Mouse (Mus musculus) erythroblast, embryonic 14.5 days (primary cell): Measurements from ENCODE around the gene Ercc1. TPM values are rescaled to one million over a fixed set of nuclear protein-coding genes. Genes with fewer than 3 reads are reported as not detected.

ENCODE experiments used
- H3K27me3 ChIP-seq: 2 replicates; pipeline ENCODE4 v1.6.1; 2012; ENCODE audit warnings: inconsistent platforms; ENCODE audit not compliant: control insufficient read depth
- H3K36me3 ChIP-seq: 2 replicates; pipeline ENCODE4 v1.6.1; 2012; ENCODE audit warnings: mild to moderate bottlenecking, inconsistent platforms; ENCODE audit not compliant: control insufficient read depth
- H3K4me1 ChIP-seq: 2 replicates; pipeline ENCODE4 v1.6.1; 2012; ENCODE audit warnings: inconsistent platforms; ENCODE audit not compliant: control insufficient read depth
- H3K4me3 ChIP-seq: replicated peaks from 2 replicates; pipeline ENCODE3; 2012; ENCODE audit warnings: moderate library complexity, mild to moderate bottlenecking, inconsistent platforms
- H3K9me3 ChIP-seq: 2 replicates; pipeline ENCODE4 v1.6.1; 2012; ENCODE audit warnings: low read length, inconsistent platforms, mixed read lengths; ENCODE audit not compliant: control insufficient read depth
- GATA1 ChIP-seq: IDR thresholded peaks from 2 replicates; pipeline ENCODE4 v1.6.1; 2012; ENCODE audit warnings: low read length, inconsistent platforms, mixed read lengths
- TAL1 ChIP-seq: IDR thresholded peaks from 3 replicates; pipeline ENCODE4 v1.6.1; 2012; ENCODE audit warnings: low read length, inconsistent platforms, mixed read lengths
- polyA plus RNA-seq: library from polyadenylated mRNA; stranded (reverse); fragments of >175 nt; gene quantifications from 2 replicates; pipeline ENCODE4 v1.2.3, GENCODE M21; 2012

Gene Ercc1
- polyA plus RNA-seq, 1 experiment: 3.6 TPM

GRCm38 (mm10) chr7:19394484-19394883 lies 49.9 kb downstream of the Ercc1 start:
- Histone ChIP-seq H3K4me1 (peaks cover 5% of the 10 kb centered on the region), H3K36me3 (peaks cover 64% of the 10 kb centered on the region), H3K9me3 (no peaks in the 10 kb centered on the region), H3K27me3 (peaks cover 4% of the 10 kb centered on the region), H3K4me3 (no peak overlapping the region)
- no peak for TF ChIP-seq GATA1
- no peak for TF ChIP-seq TAL1

DNA sequence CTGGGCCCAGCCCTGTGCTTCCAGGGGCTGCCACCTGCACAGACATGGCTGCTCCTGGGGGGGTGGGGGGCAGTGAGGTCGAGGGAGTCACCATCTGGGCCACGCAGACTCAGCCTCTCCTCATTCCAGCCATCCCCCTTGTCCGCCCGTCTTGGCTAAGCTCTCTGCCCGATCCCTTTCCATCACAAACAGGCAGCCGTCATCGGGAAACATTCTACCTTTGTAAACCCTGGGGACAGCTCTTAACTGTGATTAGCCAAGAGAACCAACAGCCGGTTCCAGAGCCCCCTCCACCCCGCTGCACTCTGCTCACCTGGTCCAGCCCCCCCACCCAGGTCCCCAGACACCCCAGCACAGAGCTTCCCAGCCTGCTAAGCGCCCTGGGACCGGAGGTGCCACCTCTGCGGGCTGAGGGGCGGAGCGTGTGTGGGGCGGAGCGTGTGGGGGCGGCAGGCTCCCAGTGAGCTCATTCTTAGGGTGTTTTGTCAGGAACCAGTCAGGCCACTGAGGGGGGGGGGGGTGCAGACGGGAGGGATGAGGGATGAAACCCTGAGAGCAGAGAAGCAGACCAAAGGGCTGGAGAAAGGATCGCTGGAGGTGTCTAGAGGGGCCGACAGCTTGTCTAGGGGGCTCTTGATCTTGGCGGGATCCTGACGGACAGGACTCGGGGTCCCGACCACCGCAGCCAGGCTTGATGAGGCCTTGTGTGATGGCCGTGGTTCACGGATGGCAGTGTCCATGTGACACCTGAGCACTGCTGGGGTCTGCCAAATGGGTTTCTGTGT lies 55.1 kb downstream of the Ercc1 start:
- Histone ChIP-seq H3K9me3 (peaks cover 17% of the 10 kb centered on the region), H3K4me1 (peaks cover 20% of the 10 kb centered on the region), H3K27me3 (peaks cover 56% of the 10 kb centered on the region), H3K4me3 (no peak overlapping the region), H3K36me3 (peaks cover 14% of the 10 kb centered on the region)
- TF ChIP-seq GATA1: no peak
- TF ChIP-seq TAL1: no peak

- Histone ChIP-seq H3K27me3 (peaks cover 65% of the 10 kb centered on the region), H3K36me3 (peaks cover 1% of the 10 kb centered on the region), H3K4me3 (no peak overlapping the region), H3K4me1 (peaks cover 23% of the 10 kb centered on the region), H3K9me3 (peaks cover 17% of the 10 kb centered on the region)
- TF ChIP-seq GATA1: no peak
- no peak for TF ChIP-seq TAL1
These were observed 56.4 kb downstream of the Ercc1 start for GRCm38 (mm10) chr7:19400946-19401345.

DNA sequence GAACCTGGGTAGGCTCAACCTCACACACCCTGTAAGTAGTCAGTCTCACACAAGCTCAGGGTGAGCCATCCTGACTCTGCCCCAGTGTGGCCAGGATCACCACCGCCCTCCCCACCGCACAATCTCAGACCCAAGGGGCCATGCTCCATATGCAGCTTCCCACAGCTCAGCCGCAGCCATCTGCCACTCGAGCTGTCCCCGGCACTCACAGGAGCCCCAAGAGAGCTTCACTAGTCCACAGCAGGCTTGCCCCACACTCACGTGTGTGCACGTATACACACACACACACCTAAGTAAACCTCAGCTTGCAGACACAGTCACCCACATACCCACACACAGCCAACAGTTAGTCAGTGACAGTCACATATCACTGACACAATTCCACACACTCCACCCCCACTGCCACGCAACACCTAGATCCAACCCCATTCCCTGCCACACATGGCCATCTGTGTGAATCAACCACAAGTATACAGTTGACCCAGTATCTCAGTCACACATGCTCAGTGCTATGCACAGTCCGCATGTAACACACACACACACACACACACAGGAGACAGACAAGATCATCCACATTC lies 58.0 kb downstream of the Ercc1 start:
- TF ChIP-seq TAL1 (no peak), GATA1 (no peak)
- Histone ChIP-seq H3K36me3 (no peaks in the 10 kb centered on the region), H3K4me1 (peaks cover 23% of the 10 kb centered on the region), H3K9me3 (peaks cover 17% of the 10 kb centered on the region), H3K4me3 (no peak overlapping the region), H3K27me3 (peaks cover 71% of the 10 kb centered on the region)

- H3K4me3 ChIP-seq: peak within 1 kb of the TSS; percentile 49
- H3K36me3 ChIP-seq: no peaks in the 10 kb centered on the region
- TF ChIP-seq GATA1 (no peak), TAL1 (no peak)
- peaks cover 17% of the 10 kb centered on the region for H3K9me3 ChIP-seq
- peaks cover 23% of the 10 kb centered on the region for H3K4me1 ChIP-seq
- H3K27me3 ChIP-seq: peaks cover 71% of the 10 kb centered on the region
These were observed 59.2 kb downstream of the Ercc1 start, which contains the start of gene Klc3 for GRCm38 (mm10) chr7:19403731-19404296. Gene Klc3 (minus strand): TSS chr7:19404104.

GRCm38 (mm10) chr7:19404476-19404875 lies 59.9 kb downstream of the Ercc1 start, which contains the start of gene Ckm:
Gene Ckm (plus strand): TSS chr7:19404776.
- Histone ChIP-seq H3K36me3 (no peaks in the 10 kb centered on the region), H3K9me3 (peaks cover 17% of the 10 kb centered on the region), H3K27me3 (peaks cover 67% of the 10 kb centered on the region), H3K4me1 (peaks cover 19% of the 10 kb centered on the region), H3K4me3 (peak within 1 kb of the TSS; percentile 49)
- TF ChIP-seq TAL1: no peak
- TF ChIP-seq GATA1: no peak

DNA sequence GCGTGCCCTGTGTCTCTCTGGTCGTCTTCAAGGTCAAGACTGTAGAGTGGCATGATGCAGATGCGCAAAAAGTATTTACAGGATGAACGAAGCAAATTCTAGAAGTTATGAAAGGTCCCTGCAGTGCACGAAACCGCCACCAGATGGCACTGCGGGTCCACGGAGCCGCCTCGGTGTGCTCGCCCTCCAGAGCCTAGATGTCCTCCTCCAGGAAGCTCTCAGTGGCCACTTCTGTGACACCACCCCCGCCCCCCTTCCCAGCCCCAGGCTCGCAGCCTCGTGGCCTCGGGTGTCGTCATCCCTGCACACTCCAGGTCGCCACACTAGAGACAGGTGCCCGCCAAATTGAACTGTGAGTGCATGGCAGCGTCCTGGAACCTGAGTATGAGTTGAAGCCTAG lies 60.8 kb downstream of the Ercc1 start:
- peaks cover 57% of the 10 kb centered on the region for H3K27me3 ChIP-seq

More for the DNA sequence above, 60.8 kb downstream of the Ercc1 start:
- no peak overlapping the region for H3K4me3 ChIP-seq
- H3K9me3 ChIP-seq: peaks cover 16% of the 10 kb centered on the region
- no peak for TF ChIP-seq GATA1
- TF ChIP-seq TAL1: no peak
- peaks cover 16% of the 10 kb centered on the region for H3K4me1 ChIP-seq
- H3K36me3 ChIP-seq: no peaks in the 10 kb centered on the region

Other genes with a start within 250 kb of the Ercc1 start
- gene Gm4969, start 226.4 kb upstream of the Ercc1 start, polyA plus RNA-seq: 0.05 TPM in 1 of 2 replicates, not detected in the other
- 1.9 TPM in 2 replicates for gene Fbxo46, start 224.9 kb upstream of the Ercc1 start, polyA plus RNA-seq
- 0.61 and 0.66 TPM in 2 replicates for gene Qpctl, start 195.5 kb upstream of the Ercc1 start, polyA plus RNA-seq
- gene Snrpd2, start 195.1 kb upstream of the Ercc1 start, polyA plus RNA-seq: 9.5 and 12.3 TPM in 2 replicates
- gene Gipr, start 178.7 kb upstream of the Ercc1 start, polyA plus RNA-seq: not detected in 2 replicates
- gene Eml2, start 168.4 kb upstream of the Ercc1 start, polyA plus RNA-seq: 0.25 and 0.57 TPM in 2 replicates
- gene Gpr4, start 132.2 kb upstream of the Ercc1 start, polyA plus RNA-seq: not detected in 2 replicates
- gene Opa3, start 116.4 kb upstream of the Ercc1 start, polyA plus RNA-seq: 2.1 and 2.3 TPM in 2 replicates
- 17.7 TPM in 2 replicates for gene Vasp, start 73.0 kb upstream of the Ercc1 start, polyA plus RNA-seq
- not detected in 2 replicates for gene Ppm1n, start 64.7 kb upstream of the Ercc1 start, polyA plus RNA-seq
- 0.29 and 0.44 TPM in 2 replicates for gene Rtn2, start 62.2 kb upstream of the Ercc1 start, polyA plus RNA-seq
- 7.8 and 8.8 TPM in 2 replicates for gene Fosb, start 34.7 kb upstream of the Ercc1 start, polyA plus RNA-seq
- 0.70 and 0.83 TPM in 2 replicates for gene Cd3eap, start 14.7 kb downstream of the Ercc1 start, polyA plus RNA-seq
- gene Ppp1r13l, start 15.0 kb downstream of the Ercc1 start, polyA plus RNA-seq: 0.96 and 1.0 TPM in 2 replicates
- gene Ercc2, start 37.2 kb downstream of the Ercc1 start, polyA plus RNA-seq: 1.4 and 1.6 TPM in 2 replicates
- gene Klc3, start 59.3 kb downstream of the Ercc1 start, polyA plus RNA-seq: not detected in 2 replicates
- gene Ckm, start 60.0 kb downstream of the Ercc1 start, polyA plus RNA-seq: not detected in 2 replicates
- gene Mark4, start 114.0 kb downstream of the Ercc1 start, polyA plus RNA-seq: 0.45 and 0.52 TPM in 2 replicates
- 0.01 and 0.04 TPM in 2 replicates for gene Exoc3l2, start 118.6 kb downstream of the Ercc1 start, polyA plus RNA-seq
- gene Bloc1s3, start 163.6 kb downstream of the Ercc1 start, polyA plus RNA-seq: 0.46 and 0.49 TPM in 2 replicates
- gene Trappc6a, start 163.6 kb downstream of the Ercc1 start, polyA plus RNA-seq: 10.9 and 13.1 TPM in 2 replicates
- gene Nkpd1, start 173.1 kb downstream of the Ercc1 start, polyA plus RNA-seq: 0.02 TPM in 1 of 2 replicates, not detected in the other
- 26.4 and 32.4 TPM in 2 replicates for gene Ppp1r37, start 218.3 kb downstream of the Ercc1 start, polyA plus RNA-seq
- 0.14 and 0.16 TPM in 2 replicates for gene Zfp296, start 232.5 kb downstream of the Ercc1 start, polyA plus RNA-seq
- 12.9 and 13.5 TPM in 2 replicates for gene Gemin7, start 232.8 kb downstream of the Ercc1 start, polyA plus RNA-seq